Mouse (Mus musculus) limb, embryonic 13.5 days (tissue): ENCODE measurements around the gene Scrn1. TPM values are rescaled to one million over a fixed set of nuclear protein-coding genes. Genes with fewer than 3 reads are reported as not detected.

ENCODE experiments used
- ATAC-seq: fragments of 200-750 bp; cut with Nextera tagmentation; 2 replicates; pipeline ENCODE4 v1.8.0; 2017; ENCODE audit warnings: low read depth, moderate number of reproducible peaks, moderate TSS enrichment; ENCODE audit not compliant: low FRiP score
- H3K27ac ChIP-seq: fragments of 300-500 bp; sonication (generic); 2 replicates; pipeline ENCODE4 v1.5.1; 2015; ENCODE audit warnings: inconsistent platforms, mild to moderate bottlenecking, moderate library complexity
- H3K27me3 ChIP-seq: fragments of 300-500 bp; sonication (generic); 2 replicates; pipeline ENCODE4 v1.6.1; 2015; ENCODE audit warnings: mild to moderate bottlenecking, inconsistent platforms
- H3K36me3 ChIP-seq: fragments of 300-500 bp; sonication (generic); 2 replicates; pipeline ENCODE4 v1.6.1; 2015; ENCODE audit warnings: inconsistent platforms, mild to moderate bottlenecking, moderate library complexity
- H3K4me1 ChIP-seq: fragments of 300-500 bp; sonication (generic); 2 replicates; pipeline ENCODE4 v1.6.1; 2015; ENCODE audit warnings: inconsistent platforms
- H3K4me2 ChIP-seq: fragments of 300-500 bp; sonication (generic); replicated peaks from 2 replicates; pipeline ENCODE4 v1.6.1; 2015; ENCODE audit warnings: inconsistent platforms, mild to moderate bottlenecking, moderate library complexity
- H3K4me3 ChIP-seq: fragments of 300-500 bp; sonication (generic); 2 replicates; pipeline ENCODE4 v1.5.1; 2015; ENCODE audit warnings: moderate library complexity, mild to moderate bottlenecking, inconsistent platforms
- H3K9ac ChIP-seq: fragments of 300-500 bp; sonication (generic); 2 replicates; pipeline ENCODE4 v1.6.1; 2015; ENCODE audit warnings: mild to moderate bottlenecking, inconsistent platforms
- H3K9me3 ChIP-seq: fragments of 300-500 bp; sonication (generic); 2 replicates; pipeline ENCODE4 v1.6.1; 2016; ENCODE audit warnings: inconsistent platforms
- WGBS: fragments of 180-500 bp; shearing (Covaris S2); methylation state at CpG from one replicate; pipeline ENCODE4 v1.1.7; 2015; 5-methylcytosine and 5-hydroxymethylcytosine counted together
- polyA plus RNA-seq: library from polyadenylated mRNA; unstranded; fragments of >200 nt; fragmentation: Nextera tagmentation; extraction: Ambion mirVana; gene quantifications from 2 replicates; pipeline ENCODE4 v1.2.1, GENCODE M21; 2015

Scrn1 gene
- 11.5 and 13.0 TPM in 2 replicates for polyA plus RNA-seq

DNA sequence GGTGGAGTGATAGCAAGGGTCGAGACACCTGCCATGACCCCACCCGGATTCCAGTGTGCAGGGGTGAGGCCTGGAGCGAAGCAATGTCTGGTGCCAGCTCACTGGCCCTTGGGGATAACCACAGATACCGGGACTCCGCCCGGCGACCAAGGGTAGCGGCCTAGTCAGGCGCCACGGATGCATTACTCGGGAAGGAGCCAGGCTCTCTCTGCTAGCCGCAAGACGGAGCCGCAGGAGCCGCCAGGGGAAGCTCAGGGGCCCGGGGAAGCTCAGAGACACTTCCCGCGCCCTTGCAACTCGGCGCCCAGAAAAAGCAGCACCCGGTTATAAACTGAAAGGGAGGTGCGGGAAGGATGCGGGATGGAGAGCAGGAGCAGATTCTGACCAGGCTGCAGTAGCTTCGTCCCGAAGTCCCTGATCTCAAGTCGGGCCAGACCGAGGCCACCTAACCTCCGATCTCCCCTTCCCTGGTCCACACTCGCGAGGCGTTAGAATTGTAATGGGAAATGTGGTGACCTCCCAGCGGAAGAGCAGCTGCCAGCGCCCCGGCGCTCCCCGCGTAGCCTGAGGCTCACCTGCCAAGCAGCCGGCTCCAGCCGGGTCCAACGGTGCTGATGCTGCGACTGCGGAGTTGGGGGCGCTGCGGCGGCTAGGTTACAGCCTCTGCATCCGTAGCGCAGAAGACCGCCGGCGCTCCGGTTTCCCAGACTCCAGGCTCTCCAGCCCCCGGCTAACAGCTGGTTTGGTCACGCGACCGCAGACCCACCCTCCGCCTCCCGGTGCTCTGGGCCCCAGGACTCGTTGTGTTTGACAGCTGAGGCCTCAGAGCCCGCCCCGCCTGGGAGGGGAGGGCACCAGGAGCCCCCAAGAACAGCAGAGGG lies at the start of gene Scrn1:
Scrn1 (minus strand) TSS at position 825 of the 881 bp plus-strand sequence.
- H3K9me3 ChIP-seq = no peaks in the 10 kb centered on the region
- peak within 1 kb of the TSS; percentile 70 for H3K9ac ChIP-seq
- H3K4me2 ChIP-seq = peak within 1 kb of the TSS; percentile 90
- peaks cover 40% of the 10 kb centered on the region for H3K4me1 ChIP-seq
- H3K27ac ChIP-seq = peak within 1 kb of the TSS; percentile 55; the same call in 1 of the 2 replicates
- peaks cover 10% of the 10 kb centered on the region; the same call in 1 of the 2 replicates for H3K27me3 ChIP-seq
- ATAC-seq = peak; percentile 93
- H3K4me3 ChIP-seq = peak within 1 kb of the TSS; percentile 56
- 1% methylated on average over 60 of the region's 60 CpGs for WGBS
- no peaks in the 10 kb centered on the region for H3K36me3 ChIP-seq

DNA sequence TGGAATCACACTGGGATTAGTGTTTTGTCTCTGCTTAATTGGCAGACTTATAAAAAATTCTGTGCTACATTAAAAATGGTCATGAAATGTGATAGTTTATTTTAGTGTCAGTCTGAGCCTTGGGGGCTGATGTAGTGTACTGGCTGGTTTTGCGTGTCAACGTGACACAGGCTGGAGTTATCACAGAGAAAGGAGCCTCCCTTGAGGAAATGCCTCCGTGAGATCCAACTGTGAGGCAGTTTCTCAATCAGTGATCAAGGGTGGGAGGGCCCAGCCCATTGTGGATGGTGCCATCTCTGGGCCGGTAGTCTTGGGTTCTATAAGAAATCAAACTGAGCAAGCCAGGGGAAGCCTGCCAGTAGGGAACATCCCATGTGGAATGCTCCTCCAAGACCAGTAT lies 40.0 kb upstream of the Scrn1 start:
- WGBS = 64% methylated on average over 4 of the region's 4 CpGs
- no peak overlapping the region for H3K9ac ChIP-seq
- H3K27ac ChIP-seq = no peak overlapping the region
- peaks cover 22% of the 10 kb centered on the region for H3K4me1 ChIP-seq
- H3K9me3 ChIP-seq = peaks cover 14% of the 10 kb centered on the region; the same call in 1 of the 2 replicates
- no peak overlapping the region for H3K4me3 ChIP-seq
- peaks cover 15% of the 10 kb centered on the region for H3K36me3 ChIP-seq
- no peaks in the 10 kb centered on the region for H3K27me3 ChIP-seq
- no peak overlapping the region for H3K4me2 ChIP-seq
- ATAC-seq = no peak

DNA sequence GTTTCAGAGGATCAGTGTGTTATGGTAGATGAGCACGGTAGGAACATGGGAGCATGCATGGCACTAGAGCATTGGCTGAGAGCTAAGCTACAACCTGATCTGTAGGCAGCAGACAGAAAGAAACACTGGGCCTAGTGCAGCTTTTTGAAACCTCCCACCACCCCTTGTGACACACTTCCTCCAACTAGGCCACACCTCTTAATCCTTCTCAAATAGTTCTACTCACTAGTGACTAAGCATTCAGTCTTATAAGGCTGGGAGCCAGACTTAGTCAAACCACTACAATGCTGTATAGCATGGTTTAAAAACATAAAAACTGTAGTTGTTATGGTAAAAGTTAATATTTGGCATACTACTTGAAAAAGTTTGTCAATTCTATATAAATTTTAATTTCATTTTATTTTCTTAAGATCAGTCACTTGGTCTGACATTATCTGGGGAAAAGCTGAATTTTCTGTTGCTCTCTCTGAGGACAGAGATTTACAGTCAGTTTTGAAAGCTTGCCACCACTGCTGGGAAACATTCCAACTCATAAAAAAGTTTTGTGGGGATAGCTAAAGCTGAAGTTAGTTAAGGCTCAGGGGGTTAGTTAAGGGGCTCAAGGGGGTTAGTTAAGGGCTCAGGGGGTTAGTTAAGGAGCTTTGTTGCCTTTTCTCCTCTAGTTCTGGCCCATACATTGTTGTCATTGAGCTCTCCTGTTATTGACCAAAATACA lies 37.9 kb upstream of the Scrn1 start:
- H3K4me3 ChIP-seq = no peak overlapping the region
- peaks cover 9% of the 10 kb centered on the region for H3K36me3 ChIP-seq
- H3K4me1 ChIP-seq = peaks cover 22% of the 10 kb centered on the region
- peaks cover 10% of the 10 kb centered on the region; the same call in 1 of the 2 replicates for H3K9me3 ChIP-seq
- ATAC-seq = no peak; the same call in 1 of the 2 replicates
- no peak overlapping the region for H3K9ac ChIP-seq
- WGBS = 98% methylated on average over 1 of the region's 1 CpGs
- peak overlapping the region; percentile 67 for H3K27ac ChIP-seq
- H3K27me3 ChIP-seq = no peaks in the 10 kb centered on the region
- no peak overlapping the region; the same call in 1 of the 2 replicates for H3K4me2 ChIP-seq

DNA sequence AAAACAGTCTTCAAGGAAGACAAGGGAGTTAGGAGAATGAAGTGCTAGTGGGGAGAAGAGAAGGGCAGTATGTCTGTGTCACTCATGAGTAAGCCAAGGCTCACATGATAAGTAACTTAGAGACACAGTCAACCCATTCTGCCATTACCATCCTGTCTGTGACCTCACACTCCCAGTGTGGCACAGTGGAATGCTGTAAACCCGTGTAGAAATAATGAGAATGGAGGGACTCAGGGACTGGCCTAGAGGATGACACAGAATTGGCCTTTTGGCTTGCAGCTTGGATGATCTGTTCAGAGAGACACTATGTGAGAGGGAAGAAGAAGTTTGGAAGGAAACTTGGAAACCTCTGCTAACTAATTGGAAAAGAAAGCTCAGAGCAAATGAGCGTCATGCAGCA lies 36.6 kb upstream of the Scrn1 start:
- no peak for ATAC-seq
- Histone ChIP-seq H3K36me3 (peaks cover 3% of the 10 kb centered on the region; the same call in 1 of the 2 replicates), H3K9me3 (peaks cover 3% of the 10 kb centered on the region; the same call in 1 of the 2 replicates), H3K4me2 (no peak overlapping the region), H3K4me1 (peaks cover 25% of the 10 kb centered on the region), H3K27ac (no peak overlapping the region), H3K9ac (no peak overlapping the region), H3K27me3 (no peaks in the 10 kb centered on the region), H3K4me3 (no peak overlapping the region)
- 88% methylated on average over 2 of the region's 2 CpGs for whole genome bisulfite sequencing

DNA sequence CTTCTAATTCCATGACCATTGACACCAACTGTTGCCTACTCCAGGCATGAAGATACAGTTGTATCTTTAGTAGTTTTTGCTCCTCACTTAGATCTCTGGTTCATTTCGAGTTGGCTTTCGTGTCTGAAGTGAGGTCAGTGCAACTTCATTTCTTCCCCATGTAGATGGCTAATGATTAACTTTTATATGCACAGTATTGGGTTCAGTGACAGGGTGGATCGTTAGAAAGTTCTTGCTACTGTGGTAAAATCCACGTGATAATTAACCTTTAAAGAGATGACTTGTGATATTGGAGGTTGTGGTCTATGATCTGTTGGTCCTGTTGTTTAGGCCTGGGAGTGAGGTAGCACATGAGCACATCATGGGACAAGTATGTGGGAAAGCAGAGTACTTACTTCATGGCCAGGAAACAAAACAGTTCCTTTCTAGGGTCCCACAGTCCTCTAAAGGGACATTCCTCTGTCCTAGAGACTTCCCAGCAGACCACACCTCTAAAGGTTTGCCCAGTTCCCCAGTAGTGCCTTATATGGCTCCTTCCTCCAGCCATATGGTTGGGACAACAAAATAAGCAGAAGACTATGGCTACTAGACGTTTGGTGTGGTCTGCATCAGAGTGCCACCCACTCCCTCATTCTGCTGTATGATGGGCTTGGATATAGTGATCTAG lies 34.5 kb upstream of the Scrn1 start:
- Histone ChIP-seq H3K36me3 (no peaks in the 10 kb centered on the region), H3K9me3 (peaks cover 3% of the 10 kb centered on the region; the same call in 1 of the 2 replicates), H3K9ac (no peak overlapping the region), H3K4me1 (peaks cover 35% of the 10 kb centered on the region), H3K4me3 (no peak overlapping the region), H3K27me3 (no peaks in the 10 kb centered on the region), H3K4me2 (no peak overlapping the region), H3K27ac (no peak overlapping the region)
- WGBS = 75% methylated on average over 5 of the region's 5 CpGs
- ATAC-seq = no peak

DNA sequence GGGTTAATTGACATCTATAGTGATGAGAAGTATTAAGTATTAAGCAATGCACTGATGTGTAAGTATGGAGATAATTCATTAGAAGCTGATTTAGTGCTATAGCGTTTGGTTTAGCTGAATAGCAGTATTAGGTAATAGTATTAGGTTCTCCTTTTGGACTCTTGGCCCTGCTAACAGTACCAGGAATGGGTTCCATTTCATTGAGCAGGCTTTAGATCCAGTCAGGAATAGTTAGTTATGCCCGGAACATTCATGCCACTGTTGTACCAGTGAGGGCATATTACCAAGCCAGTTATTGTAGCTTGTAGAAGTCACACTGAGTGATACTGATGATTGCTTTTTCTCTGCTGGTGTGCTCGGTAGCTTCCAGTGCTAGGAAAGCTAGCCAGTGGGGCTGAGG lies 31.4 kb upstream of the Scrn1 start:
- Histone ChIP-seq H3K4me2 (no peak overlapping the region), H3K36me3 (no peaks in the 10 kb centered on the region), H3K9me3 (no peaks in the 10 kb centered on the region), H3K27me3 (no peaks in the 10 kb centered on the region), H3K9ac (no peak overlapping the region), H3K4me1 (peaks cover 28% of the 10 kb centered on the region), H3K27ac (no peak overlapping the region), H3K4me3 (no peak overlapping the region)
- 87% methylated on average over 3 of the region's 3 CpGs for WGBS
- ATAC-seq = no peak

DNA sequence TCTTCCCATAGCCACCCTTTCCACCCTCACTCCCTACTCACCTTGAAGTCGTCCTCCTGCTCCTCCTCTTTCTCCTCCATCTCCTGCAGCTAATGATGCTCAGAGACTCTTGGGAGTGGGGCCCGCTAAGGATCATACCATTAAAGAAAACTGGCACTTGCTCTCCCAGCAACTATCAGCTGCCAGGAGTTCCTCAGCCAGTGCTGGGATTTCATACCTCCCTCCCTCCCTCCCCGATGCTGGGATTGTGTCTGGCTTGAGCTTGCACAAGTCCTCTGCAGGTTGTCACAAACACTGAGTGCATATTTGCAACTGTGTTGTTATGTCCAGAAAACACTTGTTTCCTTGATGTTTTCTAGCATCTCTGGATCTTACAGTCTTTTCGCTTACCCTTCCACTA lies 30.9 kb upstream of the Scrn1 start, which contains the start of gene Fkbp14:
Fkbp14 (minus strand) TSS at position 101 of the 400 bp plus-strand sequence.
- peak within 1 kb of the TSS; percentile 78 for H3K4me2 ChIP-seq
- H3K4me1 ChIP-seq = peaks cover 29% of the 10 kb centered on the region
- peak within 1 kb of the TSS; percentile 94 for H3K4me3 ChIP-seq
- H3K9ac ChIP-seq = peak within 1 kb of the TSS; percentile 93; the same call in 1 of the 2 replicates
- H3K27me3 ChIP-seq = no peaks in the 10 kb centered on the region
- no peak within 1 kb of the TSS for H3K27ac ChIP-seq
- H3K36me3 ChIP-seq = no peaks in the 10 kb centered on the region
- WGBS = 70% methylated on average over 4 of the region's 4 CpGs
- H3K9me3 ChIP-seq = no peaks in the 10 kb centered on the region
- no peak for ATAC-seq

DNA sequence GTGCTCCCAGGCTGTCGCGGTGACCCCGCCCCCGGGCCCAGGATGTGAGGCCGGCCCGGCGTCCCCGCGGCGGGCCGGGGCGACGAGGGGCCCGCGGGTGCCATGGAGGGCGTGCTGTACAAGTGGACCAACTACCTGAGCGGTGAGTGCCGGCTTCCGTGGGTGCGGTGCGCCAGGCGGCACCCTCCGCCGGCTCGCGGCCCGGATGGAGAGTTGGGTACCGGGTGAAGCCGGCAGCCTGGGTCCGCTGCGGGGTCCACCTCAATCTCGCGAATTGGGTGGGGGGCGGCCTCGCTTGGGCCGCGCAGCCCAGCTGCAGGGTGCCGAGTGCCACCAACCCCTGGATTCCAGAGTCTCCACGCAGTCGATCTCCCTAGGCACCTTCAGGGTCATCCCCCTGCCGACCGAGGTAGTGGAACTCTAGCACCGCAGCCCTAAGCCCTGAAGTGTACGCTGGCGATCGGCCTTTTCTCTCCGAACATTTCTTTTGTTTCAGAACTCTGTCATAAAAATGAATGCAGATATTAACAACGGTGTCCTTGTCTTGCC lies 29.1 kb upstream of the Scrn1 start:
- ATAC-seq = no peak; the same call in 1 of the 2 replicates
- Histone ChIP-seq H3K36me3 (no peaks in the 10 kb centered on the region), H3K27ac (peak overlapping the region; percentile 65), H3K9me3 (no peaks in the 10 kb centered on the region), H3K4me1 (peaks cover 47% of the 10 kb centered on the region), H3K4me3 (peak overlapping the region; percentile 94), H3K4me2 (peak overlapping the region; percentile 78), H3K9ac (peak overlapping the region; percentile 93), H3K27me3 (no peaks in the 10 kb centered on the region)
- WGBS = under 1% methylated on average over 47 of the region's 48 CpGs

DNA sequence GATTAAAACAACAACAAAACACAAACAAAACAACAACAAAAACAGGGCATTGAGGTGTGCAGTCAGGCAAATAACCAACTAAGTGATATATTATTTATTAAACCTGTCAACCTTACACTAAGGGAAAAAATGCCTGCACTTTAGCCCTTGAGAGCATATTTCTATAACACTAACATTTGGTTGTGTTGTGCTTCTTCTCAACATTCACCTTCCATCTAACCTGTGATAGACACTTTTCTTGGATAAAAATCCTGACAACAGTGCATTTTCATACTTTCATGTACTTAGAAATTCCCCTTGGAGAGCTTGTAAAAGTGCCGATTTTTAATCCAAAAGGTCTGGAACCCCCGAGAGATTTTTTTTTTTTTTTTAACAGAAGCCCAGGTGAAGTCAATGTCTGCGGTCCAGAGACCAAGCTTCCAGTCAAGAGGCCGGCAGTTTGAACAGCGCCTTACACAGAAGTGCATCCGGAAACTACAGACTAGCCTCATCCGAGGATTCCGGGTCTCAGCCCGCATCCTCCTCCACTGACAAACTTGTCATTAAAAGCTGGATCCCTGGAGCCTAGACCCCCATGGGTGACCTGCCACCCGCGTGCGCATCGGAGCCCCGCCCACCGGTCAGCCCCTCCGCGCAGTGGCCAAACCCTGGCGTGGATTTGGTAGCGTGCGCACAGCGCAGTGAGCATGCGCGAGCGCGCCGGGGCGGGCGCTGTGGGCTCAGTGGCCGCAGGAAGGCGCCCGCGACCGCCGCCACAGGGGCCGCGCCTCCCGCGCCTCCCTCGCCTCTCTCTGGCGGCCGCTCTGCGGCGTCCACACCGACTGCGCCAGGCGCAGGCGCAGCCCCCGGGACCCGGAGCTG lies 28.4 kb upstream of the Scrn1 start, which contains the start of gene Plekha8:
Plekha8 (plus strand) TSS at position 643 of the 861 bp plus-strand sequence.
- Histone ChIP-seq H3K27ac (peak within 1 kb of the TSS; percentile 65), H3K4me1 (peaks cover 50% of the 10 kb centered on the region), H3K9me3 (no peaks in the 10 kb centered on the region), H3K4me3 (peak within 1 kb of the TSS; percentile 94), H3K36me3 (no peaks in the 10 kb centered on the region), H3K4me2 (peak within 1 kb of the TSS; percentile 78), H3K27me3 (no peaks in the 10 kb centered on the region), H3K9ac (peak within 1 kb of the TSS; percentile 93)
- peak; percentile 88 for ATAC-seq
- under 1% methylated on average over 49 of the region's 49 CpGs for WGBS

DNA sequence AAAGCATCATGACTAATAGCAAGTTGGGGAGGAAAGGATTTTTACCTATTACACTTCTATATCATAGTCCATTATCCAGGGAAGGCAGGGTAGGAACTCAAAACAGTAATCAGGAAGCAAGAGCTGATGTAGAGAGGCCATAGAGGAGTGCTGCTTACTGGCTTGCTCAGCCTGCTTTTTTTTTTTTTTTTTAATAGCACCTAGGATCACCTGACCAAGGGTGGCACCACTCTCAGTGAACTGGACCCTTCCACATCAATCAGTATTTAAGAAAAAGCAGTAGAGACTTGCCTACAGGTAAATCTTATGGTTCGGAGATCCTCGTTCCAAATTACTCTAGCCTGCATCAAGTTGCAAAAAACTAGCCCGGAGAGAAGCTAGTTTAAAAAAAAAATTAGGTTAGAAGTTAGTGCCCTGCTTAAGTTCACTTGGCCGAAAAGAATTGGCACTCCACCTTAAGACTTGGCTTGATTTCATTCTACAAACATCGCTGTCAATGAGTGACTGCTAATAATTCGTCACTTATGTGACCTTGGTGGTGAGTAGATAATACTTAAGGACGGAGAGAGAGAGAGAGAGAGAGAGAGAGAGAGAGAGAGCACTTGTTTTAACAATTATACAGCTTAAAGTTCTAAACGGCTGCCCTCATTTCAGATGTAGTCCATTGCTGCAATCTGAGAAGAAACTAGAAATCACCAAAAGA lies 27.6 kb upstream of the Scrn1 start:
- H3K9me3 ChIP-seq = no peaks in the 10 kb centered on the region
- 64% methylated on average over 8 of the region's 8 CpGs for WGBS
- no peak overlapping the region for H3K27ac ChIP-seq
- H3K36me3 ChIP-seq = no peaks in the 10 kb centered on the region
- no peaks in the 10 kb centered on the region for H3K27me3 ChIP-seq
- no peak overlapping the region for H3K9ac ChIP-seq
- peaks cover 54% of the 10 kb centered on the region for H3K4me1 ChIP-seq
- H3K4me2 ChIP-seq = peak overlapping the region; percentile 78
- ATAC-seq = no peak
- peak overlapping the region; percentile 94 for H3K4me3 ChIP-seq
